Mouse (Mus musculus): Measurements from ENCODE around the gene Prr15l. TPM values are rescaled to one million over a fixed set of nuclear protein-coding genes. Genes with fewer than 3 reads are reported as not detected.
A peak's percentile ranks its signal among the peaks of the same experiment; 100 is the strongest.

The Prr15l gene
- polyA plus RNA-seq, 1 experiment from 2014 or later = 0.19 TPM

- H3K27ac ChIP-seq (ENCODE audit: low read depth, low read length) = peak overlapping the region; percentile 93
- H3K4me1 ChIP-seq (ENCODE audit: control insufficient read depth, insufficient read depth, low read length) = peaks cover 70% of the 10 kb centered on the region
- peak overlapping the region; percentile 27; the same call in 1 of the 2 replicates for H3K9ac ChIP-seq (ENCODE audit: low read length)
- DNase-seq (ENCODE audit: low spot score, missing footprints) (peak; percentile 98), ATAC-seq (ENCODE audit: low FRiP score) (peak; percentile 90)
- WGBS = 19% methylated on average over 13 of the region's 13 CpGs
- H3K4me3 ChIP-seq (ENCODE audit: low read depth, low read length) = no peak overlapping the region
- H3K9me3 ChIP-seq (ENCODE audit: control insufficient read depth, low read length) = no peaks in the 10 kb centered on the region
- H3K4me2 ChIP-seq = peak overlapping the region; percentile 23; the same call in 1 of the 2 replicates
- H3K27me3 ChIP-seq (ENCODE audit: control insufficient read depth, insufficient read depth, low read length) = no peaks in the 10 kb centered on the region
- H3K36me3 ChIP-seq (ENCODE audit: control insufficient read depth, insufficient read depth, low read length) = no peaks in the 10 kb centered on the region
These were observed 28.2 kb upstream of the Prr15l start for GRCm38 (mm10) chr11:96899449-96900306.

GRCm38 (mm10) chr11:96901332-96901731 is 26.6 kb upstream of the Prr15l start:
- Histone ChIP-seq H3K36me3 (ENCODE audit: control insufficient read depth, insufficient read depth, low read length) (no peaks in the 10 kb centered on the region), H3K4me2 (no peak overlapping the region; the same call in 1 of the 2 replicates), H3K27ac (ENCODE audit: low read depth, low read length) (peak overlapping the region; percentile 93), H3K9ac (ENCODE audit: low read length) (peak overlapping the region; percentile 36), H3K4me1 (ENCODE audit: control insufficient read depth, insufficient read depth, low read length) (peaks cover 86% of the 10 kb centered on the region), H3K4me3 (ENCODE audit: low read depth, low read length) (no peak overlapping the region), H3K9me3 (ENCODE audit: control insufficient read depth, low read length) (no peaks in the 10 kb centered on the region), H3K27me3 (ENCODE audit: control insufficient read depth, insufficient read depth, low read length) (no peaks in the 10 kb centered on the region)
- DNase-seq (ENCODE audit: low spot score, missing footprints) (no peak), ATAC-seq (ENCODE audit: low FRiP score) (no peak)
- WGBS = 45% methylated on average over 9 of the region's 9 CpGs

GRCm38 (mm10) chr11:96902639-96903635 is 25.0 kb upstream of the Prr15l start:
- peak; percentile 55 for ATAC-seq (ENCODE audit: low FRiP score)
- Histone ChIP-seq H3K4me2 (peak overlapping the region; percentile 2; the same call in 1 of the 2 replicates), H3K27me3 (ENCODE audit: control insufficient read depth, insufficient read depth, low read length) (no peaks in the 10 kb centered on the region), H3K4me3 (ENCODE audit: low read depth, low read length) (no peak overlapping the region), H3K36me3 (ENCODE audit: control insufficient read depth, insufficient read depth, low read length) (0 out of 2 replicates have a peak, but pooled peaks cover 2% of the 10 kb centered on the region), H3K27ac (ENCODE audit: low read depth, low read length) (peak overlapping the region; percentile 93), H3K4me1 (ENCODE audit: control insufficient read depth, insufficient read depth, low read length) (peaks cover 90% of the 10 kb centered on the region), H3K9me3 (ENCODE audit: control insufficient read depth, low read length) (no peaks in the 10 kb centered on the region), H3K9ac (ENCODE audit: low read length) (peak overlapping the region; percentile 39; the same call in 1 of the 2 replicates)
- WGBS = 6% methylated on average over 16 of the region's 16 CpGs
- peak; percentile 93 for DNase-seq (ENCODE audit: low spot score, missing footprints)

GRCm38 (mm10) chr11:96906431-96907161 is 21.3 kb upstream of the Prr15l start:
- Histone ChIP-seq H3K36me3 (ENCODE audit: control insufficient read depth, insufficient read depth, low read length) (peaks cover 10% of the 10 kb centered on the region; the same call in 1 of the 2 replicates), H3K4me2 (no peak overlapping the region)
- DNase-seq (ENCODE audit: low spot score, missing footprints) = no peak

GRCm38 (mm10) chr11:96908594-96908993 is 19.3 kb upstream of the Prr15l start:
- WGBS = 90% methylated on average over 12 of the region's 12 CpGs
- H3K9me3 ChIP-seq (ENCODE audit: control insufficient read depth, low read length) = no peaks in the 10 kb centered on the region
- H3K9ac ChIP-seq (ENCODE audit: low read length) = peak overlapping the region; percentile 15; the same call in 1 of the 2 replicates
- no peak for ATAC-seq (ENCODE audit: low FRiP score)
- H3K27me3 ChIP-seq (ENCODE audit: control insufficient read depth, insufficient read depth, low read length) = no peaks in the 10 kb centered on the region
- no peak for DNase-seq (ENCODE audit: low spot score, missing footprints)
- no peak overlapping the region for H3K4me2 ChIP-seq
- H3K36me3 ChIP-seq (ENCODE audit: control insufficient read depth, insufficient read depth, low read length) = peaks cover 10% of the 10 kb centered on the region; the same call in 1 of the 2 replicates
- H3K27ac ChIP-seq (ENCODE audit: low read depth, low read length) = peak overlapping the region; percentile 75; the same call in 1 of the 2 replicates
- H3K4me1 ChIP-seq (ENCODE audit: control insufficient read depth, insufficient read depth, low read length) = peaks cover 44% of the 10 kb centered on the region
- H3K4me3 ChIP-seq (ENCODE audit: low read depth, low read length) = no peak overlapping the region

More at GRCm38 (mm10) chr11:96906431-96907161, 21.3 kb upstream of the Prr15l start:
- H3K27me3 ChIP-seq (ENCODE audit: control insufficient read depth, insufficient read depth, low read length) = no peaks in the 10 kb centered on the region
- H3K9ac ChIP-seq (ENCODE audit: low read length) = peak overlapping the region; percentile 53
- H3K4me3 ChIP-seq (ENCODE audit: low read depth, low read length) = no peak overlapping the region
- no peak for ATAC-seq (ENCODE audit: low FRiP score)
- no peaks in the 10 kb centered on the region for H3K9me3 ChIP-seq (ENCODE audit: control insufficient read depth, low read length)
- peak overlapping the region; percentile 75 for H3K27ac ChIP-seq (ENCODE audit: low read depth, low read length)
- H3K4me1 ChIP-seq (ENCODE audit: control insufficient read depth, insufficient read depth, low read length) = peaks cover 63% of the 10 kb centered on the region
- 45% methylated on average over 15 of the region's 15 CpGs for WGBS

GRCm38 (mm10) chr11:96910003-96910402 is 17.9 kb upstream of the Prr15l start:
- peak; percentile 97 for DNase-seq (ENCODE audit: low spot score, missing footprints)
- H3K9me3 ChIP-seq (ENCODE audit: control insufficient read depth, low read length) = no peaks in the 10 kb centered on the region
- H3K4me2 ChIP-seq = no peak overlapping the region
- H3K4me1 ChIP-seq (ENCODE audit: control insufficient read depth, insufficient read depth, low read length) = peaks cover 35% of the 10 kb centered on the region
- no peaks in the 10 kb centered on the region for H3K27me3 ChIP-seq (ENCODE audit: control insufficient read depth, insufficient read depth, low read length)
- no peak overlapping the region for H3K4me3 ChIP-seq (ENCODE audit: low read depth, low read length)
- 26% methylated on average over 7 of the region's 7 CpGs for WGBS
- peak overlapping the region; percentile 48; the same call in 1 of the 2 replicates for H3K9ac ChIP-seq (ENCODE audit: low read length)
- no peak overlapping the region for H3K27ac ChIP-seq (ENCODE audit: low read depth, low read length)
- H3K36me3 ChIP-seq (ENCODE audit: control insufficient read depth, insufficient read depth, low read length) = peaks cover 10% of the 10 kb centered on the region; the same call in 1 of the 2 replicates
- peak; percentile 69 for ATAC-seq (ENCODE audit: low FRiP score)

GRCm38 (mm10) chr11:96912682-96913081 is 15.2 kb upstream of the Prr15l start:
- Histone ChIP-seq H3K4me3 (ENCODE audit: low read depth, low read length) (no peak overlapping the region), H3K4me1 (ENCODE audit: control insufficient read depth, insufficient read depth, low read length) (peaks cover 18% of the 10 kb centered on the region), H3K4me2 (no peak overlapping the region), H3K27ac (ENCODE audit: low read depth, low read length) (no peak overlapping the region), H3K9ac (ENCODE audit: low read length) (no peak overlapping the region), H3K9me3 (ENCODE audit: control insufficient read depth, low read length) (no peaks in the 10 kb centered on the region), H3K36me3 (ENCODE audit: control insufficient read depth, insufficient read depth, low read length) (peaks cover 9% of the 10 kb centered on the region; the same call in 1 of the 2 replicates), H3K27me3 (ENCODE audit: control insufficient read depth, insufficient read depth, low read length) (no peaks in the 10 kb centered on the region)
- no peak for DNase-seq (ENCODE audit: low spot score, missing footprints)
- 90% methylated on average over 11 of the region's 11 CpGs for WGBS
- ATAC-seq (ENCODE audit: low FRiP score) = no peak

Measured in midbrain, embryonic 11.5 days (tissue).